Mouse (Mus musculus): ENCODE measurements at regions not wholly inside any gene's neighbourhood (a gene's known extent, or its start where the extent isn't known, plus 50 kb on each side); places are given as distances from the start of the nearest gene placed in this dataset.

DNA sequence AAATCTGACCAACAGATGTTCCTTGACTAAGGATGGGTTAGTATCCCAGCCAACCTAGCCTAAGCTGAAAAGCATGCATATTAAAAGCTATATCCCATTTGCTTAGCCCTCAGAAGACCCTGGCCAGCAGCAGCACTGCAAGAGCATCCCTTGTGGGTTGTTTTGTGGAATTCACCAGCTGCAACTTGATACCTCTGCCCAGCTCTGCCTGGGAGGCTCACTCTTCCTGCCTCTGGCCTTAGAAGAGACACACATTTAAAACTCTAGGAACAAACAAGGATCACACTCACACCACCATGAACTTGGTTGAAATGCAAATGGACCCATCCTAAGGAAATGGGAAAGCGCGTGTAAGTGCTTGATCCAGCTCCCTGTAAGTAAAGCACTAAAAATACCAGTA lies 107.7 kb upstream of the Arl4c start:
- no peak for DNase-seq (ENCODE audit: low read depth)

DNA sequence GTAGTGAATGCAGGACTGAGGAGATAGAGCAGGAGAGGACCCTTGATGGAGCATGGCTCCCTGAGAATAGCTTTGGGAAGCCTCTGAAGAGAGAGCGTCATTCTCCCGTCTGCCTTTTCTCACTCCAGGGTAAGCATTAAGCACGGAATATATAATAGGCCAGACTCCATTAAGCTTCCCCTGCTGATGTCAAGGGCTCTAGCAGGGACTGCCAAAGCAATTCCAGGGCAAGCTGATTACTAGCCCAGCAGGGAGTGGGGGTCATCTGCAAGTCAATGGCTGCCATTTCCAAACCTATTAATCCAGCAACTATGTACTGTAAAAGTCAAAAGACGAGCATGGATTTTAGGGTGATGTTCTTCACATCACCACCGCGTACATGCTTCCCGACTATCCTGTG lies 111.2 kb upstream of the Arl4c start:
- no peak for DNase-seq (ENCODE audit: low read depth)

- no peak for DNase-seq (ENCODE audit: low read depth)
Measured at GRCm38 (mm10) chr1:88816376-88816945, 114.4 kb upstream of the Arl4c start.

DNA sequence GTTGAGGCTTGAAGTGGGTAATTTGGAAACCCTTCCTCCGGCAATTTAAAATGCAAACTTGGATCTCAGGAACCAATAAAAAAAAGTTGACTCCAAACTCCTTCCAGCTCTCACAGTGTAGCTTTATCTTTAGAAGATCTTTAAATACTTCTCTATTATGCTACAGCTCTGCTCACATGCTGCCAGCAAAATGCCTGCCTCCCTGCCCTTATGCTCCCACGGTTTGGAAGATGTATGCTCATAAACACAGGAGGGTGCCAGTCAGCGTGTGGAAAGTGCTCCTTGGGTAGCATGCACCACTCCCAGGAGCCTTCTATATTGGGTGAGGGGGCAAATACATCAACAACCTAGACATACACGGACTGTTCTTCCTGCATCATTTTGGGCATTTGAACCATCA lies 123.2 kb upstream of the Arl4c start:
- DNase-seq (ENCODE audit: low read depth), result no peak

DNA sequence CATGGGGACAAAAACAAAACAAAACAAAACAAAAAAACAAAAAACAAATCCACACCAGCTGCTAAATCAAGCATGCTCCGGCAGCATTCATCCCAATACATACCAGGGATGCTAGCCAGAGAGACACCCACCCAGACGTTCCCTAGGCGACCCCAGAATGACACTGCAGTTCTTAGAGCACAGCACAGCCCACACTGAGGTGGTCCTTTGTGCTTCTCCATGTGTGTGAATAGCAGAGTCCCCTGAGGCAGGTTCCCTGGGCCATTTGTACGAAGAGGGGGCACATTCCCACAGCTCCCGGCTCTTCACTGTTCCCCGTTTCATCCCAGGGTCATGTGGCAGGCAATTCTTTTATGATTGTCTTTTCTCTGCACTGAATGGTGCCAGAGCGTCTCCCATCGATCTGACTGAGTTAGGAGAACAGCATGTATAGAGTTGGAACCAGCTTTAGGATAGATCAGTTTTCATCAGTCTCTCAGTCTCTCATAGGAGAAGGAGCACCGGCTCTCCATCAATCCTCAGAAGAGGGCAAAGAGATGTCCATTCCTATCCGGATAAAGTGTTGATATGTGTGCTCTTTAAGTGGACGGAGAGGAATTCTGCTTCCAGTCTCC lies 136.7 kb upstream of the Arl4c start:
- DNase-seq (ENCODE audit: low read depth), result no peak

GRCm38 (mm10) chr1:88839407-88839976 lies 137.5 kb upstream of the Arl4c start:
- DNase-seq (ENCODE audit: low read depth), result no peak

GRCm38 (mm10) chr1:88839977-88840628 lies 138.1 kb upstream of the Arl4c start:
- DNase-seq (ENCODE audit: low read depth), result no peak

- DNase-seq (ENCODE audit: low read depth), result no peak
Measured at GRCm38 (mm10) chr1:88840991-88841592, 139.1 kb upstream of the Arl4c start.

GRCm38 (mm10) chr1:88847333-88848091 lies 145.5 kb upstream of the Arl4c start:
- no peak for DNase-seq (ENCODE audit: low read depth)

GRCm38 (mm10) chr1:88848246-88848645 lies 146.2 kb upstream of the Arl4c start:
- no peak for DNase-seq (ENCODE audit: low read depth)

- DNase-seq (ENCODE audit: low read depth), result no peak
Measured at GRCm38 (mm10) chr1:88849421-88849820, 147.4 kb upstream of the Arl4c start.

DNA sequence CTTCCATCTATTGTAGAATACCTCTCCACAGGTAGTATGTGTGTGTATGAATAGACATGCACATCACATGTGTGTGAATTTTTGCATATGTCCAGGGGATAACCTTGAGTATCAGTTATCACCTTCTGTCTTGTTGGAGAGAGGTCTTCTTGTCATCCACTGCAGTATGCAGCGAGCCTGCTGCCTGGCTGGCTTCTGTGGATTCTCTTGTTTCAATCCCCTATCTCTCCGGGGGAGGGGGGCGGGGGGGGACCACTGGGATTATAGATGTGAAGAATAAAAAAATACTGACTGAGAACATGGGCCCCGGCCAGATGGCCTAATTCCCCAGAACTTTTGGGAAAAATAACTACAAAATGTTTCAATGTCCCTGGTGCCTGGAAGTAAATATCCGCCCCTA lies 149.9 kb upstream of the Arl4c start:
- DNase-seq (ENCODE audit: low read depth), result no peak

GRCm38 (mm10) chr1:88860871-88861589 lies 159.0 kb upstream of the Arl4c start:
- DNase-seq (ENCODE audit: low read depth), result peak; percentile 43

DNA sequence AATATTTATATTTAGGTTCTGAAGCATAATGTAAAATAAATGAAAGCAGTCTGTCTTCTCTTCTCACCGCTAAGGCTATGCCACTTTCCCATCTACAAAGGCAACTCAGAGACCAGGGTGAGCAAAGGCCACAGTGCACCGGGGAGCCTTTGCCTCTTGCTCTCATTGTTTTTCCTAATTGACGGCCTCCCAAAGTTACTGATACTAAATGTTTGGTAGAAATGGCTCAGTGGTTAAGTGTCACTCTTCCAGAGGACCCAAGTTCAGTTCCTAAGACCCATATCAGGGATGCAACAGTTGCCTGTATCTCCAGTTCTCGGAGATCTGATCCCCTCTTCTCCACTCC lies 159.5 kb upstream of the Arl4c start:
- DNase-seq (ENCODE audit: low read depth), result no peak

DNA sequence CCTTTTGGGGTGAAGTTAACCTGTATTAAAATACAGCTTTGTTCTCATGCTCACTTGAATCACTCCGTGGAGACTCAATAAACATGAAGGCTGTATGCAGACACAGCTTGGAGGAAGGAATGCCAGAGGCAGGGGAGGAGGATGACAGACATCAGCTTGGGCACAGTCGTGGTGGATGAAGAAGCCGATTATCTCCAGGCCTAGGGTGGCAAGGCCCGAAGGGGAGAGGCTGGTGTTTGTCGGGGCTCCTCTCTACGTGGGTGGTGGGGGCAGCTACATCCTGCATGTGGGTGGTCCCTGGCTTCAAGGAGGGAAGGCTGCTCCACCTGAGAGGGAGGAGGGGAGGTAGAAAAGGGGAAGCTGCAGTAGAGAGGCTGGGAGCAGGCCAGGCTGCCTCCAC lies 163.4 kb upstream of the Arl4c start:
- no peak for DNase-seq (ENCODE audit: low read depth)

DNA sequence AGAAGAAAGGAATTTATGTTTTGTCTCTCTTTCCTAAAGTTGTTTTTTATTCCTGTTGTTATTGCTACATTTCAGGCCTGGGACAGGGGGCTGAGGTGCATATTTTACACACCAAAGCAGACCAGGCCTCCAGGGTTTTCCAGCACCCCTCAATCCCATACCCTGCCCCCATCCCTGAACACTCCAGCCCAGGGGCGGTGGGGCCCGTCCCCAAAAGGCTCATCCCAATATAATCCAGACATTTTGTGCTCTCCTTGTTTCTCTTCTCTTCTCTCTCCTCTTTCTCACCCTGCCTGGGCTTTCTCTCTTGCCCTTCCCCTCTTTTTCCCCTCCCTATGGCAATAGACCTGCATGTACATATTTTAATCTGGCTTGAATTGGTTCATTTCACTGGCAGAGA lies 164.6 kb upstream of the Arl4c start:
- no peak for DNase-seq (ENCODE audit: low read depth)

DNA sequence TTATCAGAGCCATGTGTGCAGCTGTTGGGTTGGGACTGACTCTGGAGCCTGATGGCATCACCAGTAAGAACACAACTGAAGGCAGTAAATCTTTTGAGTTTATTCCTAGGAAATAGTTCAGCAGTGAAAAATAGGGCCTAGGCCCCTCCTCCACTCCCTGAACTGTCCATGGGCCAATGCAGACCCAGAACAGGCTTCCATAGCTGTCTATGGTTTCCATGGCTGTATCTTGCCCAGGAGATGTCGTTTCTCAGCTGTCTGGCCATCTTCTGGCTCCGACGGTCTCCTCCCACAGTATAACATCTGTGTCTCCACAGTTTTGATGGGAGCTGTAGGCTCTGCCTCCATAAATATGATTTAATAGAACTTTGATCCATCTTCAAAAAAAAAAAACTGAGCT lies 165.1 kb upstream of the Arl4c start:
- DNase-seq (ENCODE audit: low read depth), result no peak

GRCm38 (mm10) chr1:88869885-88870284 lies 167.9 kb upstream of the Arl4c start:
- DNase-seq (ENCODE audit: low read depth), result peak; percentile 24

GRCm38 (mm10) chr1:88875356-88875755 lies 173.3 kb upstream of the Arl4c start:
- DNase-seq (ENCODE audit: low read depth), result no peak

- DNase-seq (ENCODE audit: low read depth), result no peak
Measured at GRCm38 (mm10) chr1:88877441-88877840, 175.4 kb upstream of the Arl4c start.

- no peak for DNase-seq (ENCODE audit: low read depth)
Measured at GRCm38 (mm10) chr1:88878831-88879230, 176.8 kb upstream of the Arl4c start.

- DNase-seq (ENCODE audit: low read depth), result no peak
Measured at GRCm38 (mm10) chr1:88879367-88879766, 177.3 kb upstream of the Arl4c start.
